Mouse (Mus musculus) embryo, embryonic 11.5 days (tissue): ENCODE measurements around the gene Islr.

ENCODE experiments used
- DNase-seq: peaks from one replicate; pipeline ENCODE4 v3.0.0-alpha.2; 2012; ENCODE audit warnings: low read depth, low spot score

Islr gene

GRCm38 (mm10) chr9:58196610-58197567 lies 7.2 kb downstream of the Islr start:
- DNase-seq = no peak

DNA sequence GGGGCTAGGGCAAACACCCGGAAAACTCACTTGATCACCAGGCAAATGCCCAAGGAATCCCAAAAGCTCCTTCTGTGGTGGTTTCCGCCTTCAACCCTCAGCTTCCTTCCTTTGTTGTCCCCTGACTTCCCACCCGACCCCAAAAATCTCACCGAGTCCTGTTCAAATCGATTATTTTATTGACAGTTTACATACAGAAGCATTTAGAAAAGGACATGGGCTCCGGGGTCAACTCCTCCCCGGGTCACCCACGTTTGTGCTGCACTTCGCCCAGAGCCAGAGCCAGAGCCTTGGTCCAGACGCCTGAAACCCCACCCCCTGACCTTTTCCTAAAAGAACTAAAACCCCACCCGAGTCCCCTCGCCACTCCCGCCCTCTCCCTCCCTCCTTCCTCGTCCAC lies 8.0 kb downstream of the Islr start:
- no peak for DNase-seq

- no peak for DNase-seq
Observed at GRCm38 (mm10) chr9:58195671-58196070, 8.4 kb downstream of the Islr start.

DNA sequence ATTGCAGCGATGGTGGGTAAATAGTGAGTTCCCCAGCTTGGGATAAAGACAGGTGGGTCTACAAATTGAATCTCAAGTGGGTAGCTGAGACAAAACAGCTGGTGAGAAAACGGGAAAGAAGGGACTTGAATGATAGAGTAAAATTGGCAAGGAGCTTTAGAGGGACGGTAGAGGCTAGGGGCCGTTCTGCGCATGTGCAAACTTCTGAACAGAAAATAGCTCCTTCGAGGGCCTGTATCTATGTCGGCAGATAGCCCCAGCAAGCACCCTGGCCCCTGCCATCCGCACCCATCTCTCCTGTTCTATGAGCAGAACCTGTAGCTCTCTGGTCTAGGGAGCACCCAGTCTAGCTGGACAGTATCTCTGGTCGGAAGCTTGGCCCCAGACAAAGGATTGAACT lies 9.9 kb downstream of the Islr start:
- no peak for DNase-seq

DNA sequence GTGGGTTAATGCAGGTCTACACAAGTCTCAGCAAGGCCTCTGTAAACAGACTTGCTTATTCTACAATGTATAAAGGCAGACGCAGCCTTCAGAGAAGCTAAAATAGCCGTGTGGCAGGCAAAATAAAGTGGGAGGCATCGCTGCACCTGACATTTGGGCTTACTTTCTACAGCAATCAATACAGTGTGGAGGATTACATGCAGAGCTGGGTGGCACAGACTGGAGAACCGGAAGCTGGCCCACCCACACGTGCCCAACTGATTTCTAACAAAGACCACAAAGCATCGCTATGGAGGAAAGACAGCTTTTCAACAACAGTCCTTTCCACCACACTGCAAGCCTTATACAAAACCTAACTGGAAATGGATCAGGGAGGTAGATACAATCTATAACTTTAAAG lies 19.6 kb downstream of the Islr start:
- DNase-seq = no peak

DNA sequence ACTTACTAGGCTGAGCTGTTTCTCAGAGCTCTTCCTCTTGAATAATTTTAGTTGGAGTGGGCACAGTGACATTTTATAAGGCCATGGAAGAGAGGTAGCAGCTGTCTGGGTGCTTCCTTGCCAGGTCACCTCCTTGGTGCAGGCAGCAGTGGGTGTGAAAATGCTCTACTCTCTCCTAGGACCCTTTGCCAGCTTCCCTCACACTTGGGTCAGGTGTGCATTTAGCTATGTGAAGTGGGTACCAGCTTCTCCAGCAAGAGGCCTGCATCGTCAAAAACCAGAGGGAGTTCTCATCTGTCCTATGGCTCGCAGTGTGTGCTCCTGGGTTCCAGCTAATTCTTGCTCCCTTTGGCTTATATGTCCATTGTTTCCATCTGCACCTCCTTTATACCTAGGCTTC lies 24.7 kb downstream of the Islr start:
- no peak for DNase-seq

DNA sequence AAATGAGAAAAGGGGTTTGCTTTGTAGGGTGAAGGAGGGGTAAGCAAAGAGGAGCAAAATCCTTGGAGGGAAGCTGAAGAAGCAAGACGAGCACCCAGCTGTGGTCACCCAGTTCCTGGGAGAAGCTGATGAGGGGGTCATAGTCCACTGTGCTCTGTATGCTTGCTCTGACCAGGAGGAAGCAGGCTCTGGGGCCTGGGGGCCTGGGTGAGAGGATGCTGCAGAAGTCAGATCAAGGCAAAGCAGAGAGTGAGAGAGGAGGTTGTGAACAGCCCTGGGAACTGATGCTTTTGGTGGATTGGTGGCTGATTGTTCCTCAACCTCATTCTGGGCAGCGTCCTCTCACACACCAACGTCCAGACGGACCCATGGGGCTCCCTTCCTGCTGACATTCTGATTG lies 26.9 kb downstream of the Islr start:
- no peak for DNase-seq

- DNase-seq = no peak
Observed at GRCm38 (mm10) chr9:58175745-58176487, 28.2 kb downstream of the Islr start.

- no peak for DNase-seq
Observed at GRCm38 (mm10) chr9:58174818-58175251, 29.3 kb downstream of the Islr start.

DNA sequence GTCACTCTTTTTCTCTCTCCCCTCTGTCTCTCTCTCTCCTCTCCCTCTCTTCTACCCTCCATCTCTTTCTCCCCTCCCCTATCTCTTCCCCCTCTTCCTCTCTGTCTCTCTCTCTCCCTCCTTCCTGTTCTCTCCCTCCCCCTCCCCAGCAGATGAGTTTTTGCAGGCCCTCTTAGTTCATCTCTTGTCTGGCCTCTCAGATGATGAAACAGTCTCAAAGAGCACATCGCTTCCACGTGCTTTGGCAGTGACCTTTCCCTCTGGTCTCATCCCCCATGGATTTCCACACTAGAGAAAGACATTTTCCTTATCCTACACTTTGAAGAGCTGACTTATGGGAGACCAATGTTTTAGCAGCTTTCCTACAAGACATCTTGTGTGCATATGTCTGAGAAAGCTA lies 31.2 kb downstream of the Islr start:
- DNase-seq = no peak

DNA sequence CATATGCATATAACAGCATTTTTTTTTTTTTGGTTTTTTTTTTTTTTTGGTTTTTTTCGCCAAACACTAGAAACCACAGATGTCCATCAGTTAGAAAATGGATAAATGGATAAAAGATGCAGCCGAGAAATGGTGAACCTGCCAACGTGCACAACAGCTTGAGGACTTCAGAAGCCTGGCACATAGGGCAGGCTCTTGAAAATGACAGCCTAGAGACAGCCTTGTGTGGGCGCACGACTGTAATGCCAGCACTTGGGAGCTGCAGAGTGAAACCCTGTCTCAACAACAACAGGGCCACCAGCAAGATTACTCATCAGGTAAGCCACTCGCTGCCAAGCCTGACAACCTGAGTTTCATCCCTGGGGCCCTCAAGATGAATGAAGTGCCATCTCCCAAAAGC lies 34.7 kb downstream of the Islr start:
- DNase-seq = no peak

- no peak for DNase-seq
Observed at GRCm38 (mm10) chr9:58168880-58169279, 35.2 kb downstream of the Islr start.

- no peak for DNase-seq
Observed at GRCm38 (mm10) chr9:58165779-58166178, 38.3 kb downstream of the Islr start.

DNA sequence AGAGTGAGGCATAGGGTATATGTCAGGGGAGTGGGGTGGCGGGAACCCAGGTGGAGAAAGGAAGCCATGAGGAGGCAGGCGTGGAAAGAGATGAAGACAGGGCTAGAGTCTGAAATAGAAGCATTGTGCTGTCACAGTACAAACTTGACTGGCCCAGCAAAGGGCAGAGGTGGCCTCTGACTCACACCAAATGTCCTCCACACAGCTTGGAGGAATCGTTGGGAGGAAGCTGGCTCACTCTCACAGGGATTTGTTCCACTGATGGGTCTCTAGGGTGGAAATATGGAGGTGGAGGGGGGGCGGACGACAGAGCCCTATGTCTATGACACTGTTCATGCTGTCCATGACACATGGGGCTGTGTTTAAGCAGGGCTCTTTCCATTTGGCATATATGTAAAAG lies 41.0 kb downstream of the Islr start:
- no peak for DNase-seq

GRCm38 (mm10) chr9:58162173-58162572 lies 41.9 kb downstream of the Islr start:
- no peak for DNase-seq

DNA sequence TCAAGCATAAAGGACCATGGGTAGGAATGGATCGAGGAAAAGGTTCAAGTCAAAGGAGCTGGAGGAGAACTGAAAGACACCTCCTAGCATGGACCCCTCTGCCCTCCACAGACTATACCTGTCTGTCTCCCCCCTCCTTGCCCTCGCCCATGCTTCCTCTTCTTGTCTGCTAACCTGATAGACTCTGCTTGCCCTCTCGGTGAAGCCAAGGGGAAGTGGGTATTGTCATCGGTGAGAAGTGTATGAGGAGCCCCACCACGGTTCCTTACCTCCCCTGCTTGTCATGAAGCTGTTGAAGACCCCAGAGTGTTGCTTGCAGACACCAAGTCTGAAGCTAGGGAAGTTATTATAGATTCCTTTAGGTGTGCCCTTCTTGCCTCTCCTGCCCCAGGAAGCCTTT lies 43.8 kb downstream of the Islr start:
- DNase-seq = no peak

DNA sequence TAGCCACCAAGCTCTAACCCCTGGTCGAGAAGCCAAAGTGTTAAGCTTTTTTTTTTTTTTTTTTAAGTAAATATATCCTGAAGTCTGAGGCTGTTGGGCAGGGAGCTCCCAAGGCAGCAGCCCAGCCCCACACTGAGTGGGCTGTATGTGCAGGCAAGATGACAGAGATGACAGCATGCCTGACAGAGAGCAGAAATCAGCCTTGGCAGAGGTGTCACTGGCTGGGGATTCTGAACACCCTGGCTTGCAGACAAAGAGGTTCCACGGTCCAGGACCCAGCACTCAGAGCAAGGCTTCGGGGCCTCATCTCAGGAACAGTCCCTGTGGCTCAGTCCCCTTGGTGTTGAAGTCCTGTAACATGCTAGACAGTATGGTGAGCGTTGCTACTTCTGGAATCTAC lies 44.3 kb downstream of the Islr start:
- DNase-seq = no peak

GRCm38 (mm10) chr9:58158541-58159311 lies 45.4 kb downstream of the Islr start:
- peak; percentile 59 for DNase-seq

GRCm38 (mm10) chr9:58157838-58158237 lies 46.3 kb downstream of the Islr start:
- DNase-seq = no peak

DNA sequence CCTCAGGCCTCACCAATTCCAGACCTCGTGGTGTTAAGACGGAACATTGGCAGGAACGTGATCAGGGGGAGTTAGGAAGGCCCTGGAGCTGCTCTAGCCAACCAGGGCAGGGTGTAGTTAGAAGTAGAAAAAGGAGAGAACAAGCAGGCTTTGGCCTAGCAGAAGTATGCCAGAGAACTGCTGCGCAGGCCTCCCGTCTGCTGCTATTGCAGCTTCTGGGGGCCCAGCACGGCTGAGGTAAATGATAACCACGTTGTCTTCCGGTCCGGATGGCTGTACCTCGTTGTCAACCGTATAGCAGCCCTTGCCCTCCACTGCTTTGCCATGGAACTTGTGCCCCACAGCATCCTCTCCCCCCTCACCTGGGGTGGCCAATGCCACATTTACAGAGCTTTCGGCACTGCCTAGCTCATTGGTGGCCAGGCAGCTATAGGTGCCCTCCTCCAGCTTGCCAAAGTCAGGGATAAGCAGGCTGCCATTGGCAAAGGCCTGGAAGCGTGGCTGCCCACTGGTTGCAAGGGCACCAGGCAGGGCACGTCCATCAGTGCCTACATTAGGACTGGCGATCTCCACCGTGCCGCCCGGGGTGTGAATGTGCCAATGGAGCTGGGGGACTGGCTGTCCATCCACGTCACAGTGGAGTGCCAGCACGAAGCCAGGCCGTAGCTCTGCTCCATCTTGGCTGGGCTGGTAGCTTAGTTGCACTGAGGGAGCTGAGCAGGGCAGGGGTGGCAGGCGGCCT lies 47.1 kb downstream of the Islr start:
- DNase-seq = no peak

DNA sequence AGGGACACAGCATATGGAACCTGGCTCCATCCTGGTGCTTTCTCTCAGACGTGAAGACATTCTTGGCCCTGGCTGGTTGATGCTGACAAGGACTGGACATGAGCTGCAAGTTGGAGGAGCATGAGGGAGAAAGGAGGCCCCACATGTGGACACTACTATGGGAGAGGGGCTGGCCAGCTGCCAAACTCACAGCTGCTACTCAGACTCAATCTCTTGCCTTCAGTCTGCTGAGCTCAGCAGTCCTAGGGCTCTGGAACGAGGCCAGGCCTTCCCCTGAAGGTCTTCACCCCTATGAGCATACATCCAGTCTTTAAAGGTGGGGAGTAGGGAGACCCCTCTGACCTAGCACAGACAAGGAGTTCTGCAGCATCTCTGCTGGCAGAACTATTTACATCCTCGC lies 48.7 kb downstream of the Islr start:
- no peak for DNase-seq
